Mouse (Mus musculus) hematopoietic stem cell, adult 5-6 weeks (primary cell): ENCODE measurements at regions not wholly inside any gene's neighbourhood (a gene's known extent, or its start where the extent isn't known, plus 50 kb on each side); places are given as distances from the start of the nearest gene placed in this dataset.

ENCODE experiments used
- ATAC-seq, 2 experiments: fragments of 125-278 bp in 1 of 2; replicated peaks in 1 of 2; 2 replicates each; pipeline ENCODE4 v1.8.0; 2016 to 2017; ENCODE audit warnings: inconsistent platforms in 2 of 2, mild to moderate bottlenecking in 2 of 2, moderate number of reproducible peaks in 2 of 2, low read depth in 1 of 2, moderate TSS enrichment in 1 of 2; ENCODE audit not compliant: low FRiP score in 2 of 2, poor library complexity in 2 of 2, severe bottlenecking in 2 of 2, insufficient read depth in 1 of 2, low TSS enrichment in 1 of 2

GRCm38 (mm10) chr4:89034822-89035221 lies 102.1 kb upstream of the Mtap start:
- no peak for ATAC-seq

GRCm38 (mm10) chr4:89034299-89034698 lies 102.6 kb upstream of the Mtap start:
- no peak for ATAC-seq

DNA sequence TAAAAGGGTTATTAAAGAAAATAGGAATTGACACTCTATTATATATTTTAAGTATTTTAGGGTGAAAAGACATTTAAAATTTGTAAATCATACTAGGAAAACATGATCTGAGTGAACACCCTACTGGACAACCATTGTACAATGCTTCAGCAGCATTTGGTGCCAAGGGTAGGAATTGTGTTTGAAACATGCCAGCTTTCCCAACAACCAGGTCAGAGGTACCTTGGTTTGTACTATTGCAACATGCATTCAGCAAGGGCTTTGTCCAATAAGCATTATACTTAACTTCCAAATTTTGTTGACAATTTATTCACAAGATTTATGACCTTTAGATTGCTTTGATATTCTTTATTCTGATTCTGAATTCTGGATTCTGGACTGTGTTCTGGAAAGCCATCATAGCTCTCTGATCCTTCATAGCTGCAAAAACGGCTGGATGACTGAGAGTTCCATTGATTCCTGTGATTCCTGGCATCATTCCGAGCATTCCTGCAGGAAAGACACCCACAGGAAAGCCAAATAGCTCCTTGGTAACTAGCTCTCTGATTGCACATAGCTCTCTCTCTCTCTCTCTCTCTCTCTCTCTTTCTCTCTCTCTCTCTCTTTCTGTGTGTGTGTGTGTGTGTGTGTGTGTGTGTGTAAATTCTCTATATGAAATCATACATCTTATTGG lies 124.1 kb upstream of the Mtap start:
- no peak for ATAC-seq

DNA sequence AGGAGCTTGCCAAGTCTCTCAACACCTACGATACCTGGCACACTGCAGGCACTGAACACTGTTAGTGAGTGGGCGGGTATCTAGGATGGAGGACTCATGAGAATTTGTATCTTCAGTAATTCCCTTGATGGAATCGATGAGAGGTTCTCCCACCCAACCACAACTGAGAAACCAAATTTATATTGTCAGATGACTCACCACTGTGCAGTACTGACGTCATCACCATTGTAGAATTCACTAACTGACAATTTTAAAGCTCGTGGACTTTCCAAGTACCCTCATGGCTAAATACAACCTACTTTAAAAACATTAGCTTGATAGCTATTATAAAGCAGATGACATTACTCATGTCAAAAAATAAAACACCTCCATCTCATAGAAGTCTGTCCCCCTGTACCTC lies 128.4 kb upstream of the Mtap start:
- no peak for ATAC-seq

- no peak for ATAC-seq
Observed at GRCm38 (mm10) chr4:89001470-89001869, 121.5 kb upstream of the Ifne start.

- no peak for ATAC-seq
Observed at GRCm38 (mm10) chr4:89000855-89001254, 120.9 kb upstream of the Ifne start.

DNA sequence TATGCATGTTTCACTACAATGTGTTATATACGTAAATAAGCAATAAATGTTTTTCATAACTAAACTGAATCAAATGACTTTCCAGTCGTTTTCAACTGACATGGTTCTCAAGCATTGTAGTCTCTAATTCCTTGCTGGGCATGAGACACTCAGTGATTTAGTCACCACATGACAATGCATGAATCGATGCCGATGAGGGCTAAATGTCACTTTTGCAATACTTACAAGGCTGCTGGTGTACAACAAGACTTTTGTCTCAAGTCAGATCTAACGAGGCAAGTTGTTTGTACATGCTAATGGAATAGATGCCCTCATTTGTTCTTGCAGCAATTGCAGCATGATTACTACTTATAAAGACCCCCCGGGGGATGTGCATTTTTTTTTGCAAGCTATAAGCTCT lies 120.2 kb upstream of the Ifne start:
- ATAC-seq, result no peak

DNA sequence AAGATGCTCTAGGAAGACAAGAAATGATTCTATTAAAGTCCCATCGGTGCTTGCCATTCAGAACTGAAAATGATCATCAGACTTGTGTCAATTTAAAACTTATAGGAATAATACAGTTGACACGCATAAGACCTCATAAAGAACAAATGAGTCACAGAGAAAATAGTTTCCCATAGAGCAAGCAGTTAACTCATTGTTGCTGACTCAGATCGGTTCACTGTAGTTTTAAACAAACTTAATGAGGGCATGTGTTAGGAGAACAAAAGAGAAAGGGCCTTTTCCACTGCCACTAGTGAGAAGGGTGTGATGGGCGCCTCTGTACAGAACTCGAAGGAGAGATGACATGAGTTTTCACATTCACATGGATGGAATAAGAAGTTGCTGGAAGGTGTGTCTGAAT lies 118.3 kb upstream of the Ifne start:
- no peak for ATAC-seq

- ATAC-seq, result no peak
Observed at GRCm38 (mm10) chr4:88995129-88995919, 115.3 kb upstream of the Ifne start.

GRCm38 (mm10) chr4:88994486-88994885 lies 114.5 kb upstream of the Ifne start:
- peak in 1 of 2 experiments; percentile 27; a peak in 1 of 4 replicates for ATAC-seq

GRCm38 (mm10) chr4:88992498-88992897 lies 112.5 kb upstream of the Ifne start:
- ATAC-seq, result no peak

- no peak for ATAC-seq
Observed at GRCm38 (mm10) chr4:88988363-88988762, 108.4 kb upstream of the Ifne start.

- no peak for ATAC-seq
Observed at GRCm38 (mm10) chr4:88987103-88987502, 107.1 kb upstream of the Ifne start.

DNA sequence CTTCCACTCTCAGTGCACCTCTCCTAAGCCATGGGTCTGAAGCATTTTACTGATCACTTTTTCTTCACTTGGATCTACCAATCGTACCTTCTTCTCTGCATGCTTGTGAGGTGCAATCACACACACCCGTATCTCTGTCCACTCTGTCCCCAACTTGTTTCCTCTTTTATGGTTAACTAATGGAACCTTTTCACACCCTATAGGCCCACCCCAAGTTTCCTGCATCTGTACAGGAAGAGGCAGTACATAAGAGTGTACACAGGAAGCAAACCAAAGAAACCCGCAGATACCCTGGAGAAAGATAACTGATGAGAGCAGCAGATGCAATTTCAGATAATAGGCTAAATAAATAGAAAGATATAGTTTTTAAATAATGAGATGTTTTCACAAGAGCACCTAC lies 102.5 kb upstream of the Ifne start:
- peak; percentile 82 to 89 for ATAC-seq

GRCm38 (mm10) chr4:88977099-88977888 lies 97.3 kb upstream of the Ifne start:
- no peak for ATAC-seq

- no peak for ATAC-seq
Observed at GRCm38 (mm10) chr4:88974535-88974934, 94.5 kb upstream of the Ifne start.

GRCm38 (mm10) chr4:88969134-88969841 lies 89.3 kb upstream of the Ifne start:
- no peak for ATAC-seq

DNA sequence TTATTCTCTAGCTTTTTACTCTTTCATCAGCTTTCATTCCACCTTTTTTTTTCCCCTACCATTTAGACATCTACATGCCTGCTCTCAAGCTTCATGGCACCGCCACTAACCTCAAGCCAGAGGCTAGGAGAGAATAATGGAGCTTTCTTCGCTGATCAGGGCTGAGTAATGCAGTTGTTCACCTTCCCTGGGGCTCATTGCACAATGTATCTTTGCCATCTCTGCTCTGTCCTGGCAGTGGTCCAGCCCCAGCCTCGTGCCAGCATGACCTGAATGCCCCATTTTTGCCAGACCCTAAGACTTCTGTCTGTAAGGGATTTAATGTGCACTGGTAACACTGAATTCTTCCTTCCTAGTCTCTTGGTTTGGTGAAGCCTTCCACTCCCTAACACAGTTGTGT lies 79.6 kb upstream of the Ifne start:
- ATAC-seq, result no peak
